Mouse (Mus musculus): Measurements from ENCODE around the gene Large2.

The Large2 gene

GRCm38 (mm10) chr2:92390206-92390930 is 15.7 kb upstream of the Large2 start:
- no peak for DNase-seq

- DNase-seq: no peak
Observed at GRCm38 (mm10) chr2:92389645-92390044, 15.0 kb upstream of the Large2 start.

- peak; percentile 85 for DNase-seq
Observed at GRCm38 (mm10) chr2:92388891-92389641, 14.4 kb upstream of the Large2 start.

- DNase-seq: no peak
Observed at GRCm38 (mm10) chr2:92388081-92388517, 13.4 kb upstream of the Large2 start.

GRCm38 (mm10) chr2:92387646-92388045 is 13.0 kb upstream of the Large2 start:
- no peak for DNase-seq

GRCm38 (mm10) chr2:92386821-92387570 is 12.3 kb upstream of the Large2 start:
- no peak for DNase-seq

GRCm38 (mm10) chr2:92385113-92386051 is 10.7 kb upstream of the Large2 start:
- DNase-seq: no peak

- DNase-seq: no peak
Observed at GRCm38 (mm10) chr2:92384101-92384500, 9.4 kb upstream of the Large2 start.

DNA sequence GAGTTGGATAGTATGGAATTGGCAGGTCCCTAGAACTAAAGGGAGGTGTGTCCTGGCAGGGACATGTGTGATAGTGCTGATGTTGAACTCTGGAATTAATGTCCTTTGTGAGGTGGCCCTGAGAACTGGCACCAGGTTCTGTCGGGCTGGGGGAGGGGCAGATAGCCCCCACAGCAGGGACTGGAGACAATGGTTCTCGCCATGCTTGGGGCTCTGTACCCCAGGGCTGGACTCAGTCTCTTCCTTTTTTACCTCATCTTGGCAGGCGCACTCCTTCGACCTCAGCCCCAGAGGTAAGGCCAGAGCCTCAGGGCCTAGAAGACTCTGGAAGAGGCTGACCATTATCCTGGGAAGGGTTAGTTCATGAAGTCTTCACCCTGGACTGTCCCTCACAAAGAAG is 8.1 kb upstream of the Large2 start:
- DNase-seq: no peak

DNA sequence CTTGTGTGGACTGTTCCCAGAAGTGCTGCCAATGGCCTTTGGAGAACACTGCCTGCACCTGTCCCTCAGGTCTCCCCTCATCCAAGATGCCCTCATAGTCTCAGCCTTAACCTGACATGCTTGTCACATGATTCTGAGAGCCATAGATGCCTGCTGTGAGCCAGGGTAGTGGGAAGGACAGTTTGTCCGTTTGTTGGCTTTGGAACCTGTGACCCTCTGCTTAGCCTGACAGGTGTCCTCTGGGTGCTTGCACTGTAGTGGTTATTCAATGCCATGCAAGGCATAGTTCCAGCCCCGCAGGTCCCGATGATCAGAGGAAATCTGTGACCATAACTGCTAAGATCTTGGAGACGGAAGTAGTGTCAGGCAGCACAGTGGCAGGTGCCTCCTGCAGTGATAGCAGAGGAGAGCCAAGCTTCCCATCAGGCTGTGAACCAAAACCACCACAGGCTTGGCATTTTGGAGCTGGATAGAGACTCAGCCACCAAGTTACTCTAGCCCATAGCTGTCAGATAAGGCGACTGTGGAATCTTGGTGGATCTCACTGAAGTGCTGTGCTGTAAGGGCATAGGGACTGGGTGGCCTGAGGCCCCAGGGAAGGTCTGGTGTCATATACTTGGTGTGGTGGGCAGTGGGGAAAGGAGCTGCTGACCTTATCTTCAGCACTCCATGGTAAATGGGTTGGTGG is 7.4 kb upstream of the Large2 start, which contains the start of gene 1700029I15Rik:
1700029I15Rik (plus strand) TSS at position 638 of the 688 bp plus-strand sequence.
- DNase-seq: no peak

GRCm38 (mm10) chr2:92381161-92381560 is 6.5 kb upstream of the Large2 start:
- DNase-seq: no peak

DNA sequence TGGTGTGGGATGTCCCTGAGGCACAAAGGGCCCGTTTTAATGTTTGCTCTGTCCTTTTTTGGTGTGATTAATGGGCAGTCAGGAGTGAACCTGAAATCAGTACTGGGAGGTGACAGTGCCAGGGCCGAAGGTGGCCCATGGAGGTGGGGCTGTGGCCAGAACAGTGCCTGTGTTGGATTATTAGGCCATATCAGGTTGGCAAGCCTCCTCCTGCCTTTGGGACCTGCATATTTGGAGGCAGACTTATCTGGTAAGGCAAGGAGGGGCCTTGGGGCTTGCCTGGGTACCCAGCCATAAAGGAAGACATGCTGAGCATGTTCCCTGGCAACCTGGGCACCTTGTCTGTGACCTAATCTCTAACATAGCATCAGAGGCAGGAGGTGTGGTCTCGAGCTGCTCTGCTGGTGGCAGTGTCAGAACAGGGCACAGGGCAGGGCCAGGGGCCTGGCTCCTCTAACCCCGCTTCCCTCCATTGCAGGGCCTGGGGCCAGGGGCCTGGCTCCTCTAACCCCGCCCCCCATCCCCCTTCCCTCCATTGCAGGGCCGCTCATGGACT is 5.9 kb upstream of the Large2 start:
- peak; percentile 24 for DNase-seq

DNA sequence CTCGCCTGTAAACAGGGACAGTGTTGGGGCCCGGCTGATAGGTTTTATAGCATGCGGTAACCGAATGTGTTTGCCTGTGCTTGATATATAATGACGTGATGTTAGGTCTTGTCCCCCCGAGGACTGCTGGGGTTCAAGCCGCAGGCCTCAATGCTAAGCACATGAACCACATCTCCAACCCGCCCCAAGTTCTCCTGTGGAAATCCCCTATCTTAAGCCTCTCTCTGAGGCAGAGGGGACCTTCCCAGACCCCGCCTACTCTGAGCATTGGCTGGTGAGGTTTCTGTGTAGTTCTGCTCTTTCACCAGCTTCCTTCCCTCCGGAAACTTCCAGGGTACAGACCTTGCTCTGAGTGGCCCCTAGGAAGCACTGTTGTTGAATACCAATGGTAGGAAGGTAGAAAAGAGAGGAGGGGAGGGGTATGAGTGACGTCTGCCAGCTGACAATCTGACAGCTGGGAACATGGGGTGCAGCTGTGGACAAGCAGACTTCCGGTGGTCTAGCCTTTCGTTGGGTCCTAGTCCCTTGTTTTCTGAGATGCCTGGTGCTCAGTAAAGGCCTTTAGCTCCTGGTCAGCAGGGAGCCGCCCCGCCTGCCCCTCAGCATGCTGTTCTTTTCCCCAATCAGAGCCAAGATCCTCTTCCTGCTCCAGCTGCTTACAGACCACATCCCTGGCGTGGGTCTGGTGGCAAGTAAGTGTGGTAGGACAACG is 5.3 kb upstream of the Large2 start:
- DNase-seq: no peak

DNA sequence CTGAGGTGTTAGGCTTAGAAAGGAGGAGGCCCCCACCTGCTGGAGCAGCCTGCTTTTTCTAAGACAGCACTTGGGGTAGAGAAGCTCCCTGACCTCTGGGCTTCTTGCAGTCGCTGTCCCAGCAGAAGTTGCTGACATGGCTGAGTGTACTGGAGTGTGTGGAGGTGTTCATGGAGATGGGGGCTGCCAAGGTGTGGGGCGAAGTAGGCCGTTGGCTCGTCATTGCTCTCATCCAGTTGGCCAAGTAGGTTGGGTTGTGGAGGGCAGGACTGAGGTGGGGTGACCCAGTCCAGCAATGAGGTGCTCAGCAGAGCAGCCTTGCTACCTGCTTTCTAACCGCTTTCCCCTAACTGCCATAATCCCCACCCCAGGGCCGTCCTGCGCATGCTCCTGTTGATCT is 2.7 kb upstream of the Large2 start:
- DNase-seq: peak; percentile 31

- DNase-seq: no peak
Observed at GRCm38 (mm10) chr2:92376300-92376699, 1.6 kb upstream of the Large2 start.

DNA sequence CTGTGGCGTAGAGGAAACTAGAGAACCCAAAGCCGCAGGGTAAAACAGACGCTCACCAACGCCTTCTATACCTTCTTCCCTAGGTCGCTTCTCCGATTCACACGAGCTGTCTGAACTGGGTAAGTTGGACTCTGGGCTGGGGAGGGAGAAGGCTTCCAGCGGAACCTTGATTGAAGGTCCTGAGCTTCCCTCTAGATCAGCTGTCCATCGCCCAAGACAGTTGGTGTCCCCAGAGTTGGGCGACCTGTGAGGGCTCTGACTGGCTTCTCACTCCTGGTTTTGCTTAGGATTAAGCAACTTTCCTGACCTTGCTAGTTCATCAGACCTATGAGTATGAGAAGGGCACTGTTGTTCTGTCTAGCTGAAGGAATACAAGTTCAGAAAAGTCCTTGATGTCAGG is 1.1 kb upstream of the Large2 start:
- no peak for DNase-seq

DNA sequence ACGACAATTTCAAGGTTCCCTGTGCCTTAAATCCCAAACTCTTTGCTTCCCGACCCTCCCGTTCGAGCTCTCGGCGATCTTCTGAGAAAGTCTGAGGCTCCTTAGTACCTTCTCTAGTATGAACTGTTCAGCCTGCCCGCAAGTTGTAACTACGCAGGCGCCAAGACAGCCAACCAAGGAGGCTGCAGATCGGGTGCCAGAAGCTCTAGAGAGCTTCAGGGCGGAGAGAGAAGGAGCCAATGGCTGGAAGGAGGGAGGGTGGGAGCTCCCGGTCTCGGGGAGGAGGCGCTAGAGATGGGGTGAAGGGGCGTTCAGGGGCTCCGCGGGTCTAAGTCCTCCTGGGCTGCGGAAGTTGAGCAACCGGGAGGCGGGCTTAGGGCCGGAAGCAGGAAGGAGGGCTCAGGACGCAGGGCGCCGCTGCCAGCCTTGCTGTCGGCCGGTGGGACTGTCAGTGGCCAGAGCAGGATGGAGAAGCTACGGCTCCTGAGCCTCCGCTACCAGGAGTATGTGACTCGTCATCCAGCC is 492 bp upstream of the Large2 start:
- DNase-seq: peak; percentile 91

GRCm38 (mm10) chr2:92373437-92373813 is 1.2 kb downstream of the Large2 start:
- DNase-seq: no peak

- peak; percentile 59 for DNase-seq
Observed at GRCm38 (mm10) chr2:92372767-92373436, 1.8 kb downstream of the Large2 start.

All from cerebellum, adult 11 months (tissue).